Mouse (Mus musculus): ENCODE data around the gene S100g.

DNA sequence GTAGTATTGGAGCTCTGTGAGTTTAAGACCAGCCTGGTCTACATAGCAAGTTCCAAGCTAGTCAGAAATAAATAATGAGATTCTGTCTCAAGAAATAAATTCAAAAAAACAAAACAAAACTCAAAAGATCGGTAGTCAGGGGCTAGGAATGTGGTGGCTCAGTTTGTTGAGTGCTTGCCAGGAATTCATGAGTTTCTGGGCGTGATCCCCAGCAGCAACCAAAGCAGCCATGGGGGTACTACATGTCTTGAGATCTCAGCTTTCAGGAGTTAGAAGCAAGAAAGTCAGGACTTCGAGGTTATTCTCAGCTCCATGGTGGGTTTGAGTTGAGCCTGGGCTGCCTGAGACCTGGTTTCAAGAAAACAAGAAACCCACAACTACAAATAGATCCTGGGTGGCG is 27.0 kb upstream of the S100g start:
- TF ChIP-seq POLR2A (IDR thresholded peaks at IDR 0.05; ENCODE audit: insufficient read length, low read depth) (no peak), TCF12 (IDR thresholded peaks at IDR 0.05; ENCODE audit: insufficient read depth, poor library complexity, severe bottlenecking) (no peak), USF1 (IDR thresholded peaks at IDR 0.05; ENCODE audit: low read depth) (no peak), MYOG (IDR thresholded peaks at IDR 0.05; ENCODE audit: control insufficient read depth in 1 of 3, insufficient read depth in 1 of 3, insufficient read length in 2 of 3, low read depth in 2 of 3) (no peak), POLR2AphosphoS2 (IDR thresholded peaks at IDR 0.05; ENCODE audit: insufficient read length, low read depth) (no peak), E2F4 (IDR thresholded peaks at IDR 0.05; ENCODE audit: insufficient read depth) (no peak)

Measured in myocyte (in vitro differentiated cells).